Mouse (Mus musculus) heart, adult 2 months (tissue): ENCODE measurements around the gene Egln2.

Experiments
- CTCF ChIP-seq: fragments of 200-600 bp; IDR thresholded peaks from 2 replicates; pipeline ENCODE4 v1.8.1; 2022; ENCODE audit warnings: antibody characterized with exemption, mild to moderate bottlenecking, moderate library complexity
- EP300 ChIP-seq: fragments of 200-500 bp; IDR thresholded peaks from 2 replicates; pipeline ENCODE4 v1.6.1; 2011; ENCODE audit warnings: low read depth, low read length, control low read depth; ENCODE audit not compliant: insufficient read depth
- POLR2A ChIP-seq: fragments of 200-500 bp; IDR thresholded peaks from 2 replicates; pipeline ENCODE4 v1.6.1; 2011; ENCODE audit warnings: mild to moderate bottlenecking, low read depth, low read length, control low read depth; ENCODE audit not compliant: insufficient read depth

GRCm38 (mm10) chr7:27165007-27165655 is 1.5 kb downstream of the Egln2 start:
- TF ChIP-seq CTCF (no peak), EP300 (no peak), POLR2A (no peak)
